Mouse (Mus musculus): ENCODE results near the gene Slc23a2. TPM values are rescaled to one million over a fixed set of nuclear protein-coding genes. Genes with fewer than 3 reads are reported as not detected.

The Slc23a2 gene
- polyA plus RNA-seq (2015; fragmentation: Nextera tagmentation; extraction: Ambion mirVana): 15.8 and 16.7 TPM in 2 replicates

DNA sequence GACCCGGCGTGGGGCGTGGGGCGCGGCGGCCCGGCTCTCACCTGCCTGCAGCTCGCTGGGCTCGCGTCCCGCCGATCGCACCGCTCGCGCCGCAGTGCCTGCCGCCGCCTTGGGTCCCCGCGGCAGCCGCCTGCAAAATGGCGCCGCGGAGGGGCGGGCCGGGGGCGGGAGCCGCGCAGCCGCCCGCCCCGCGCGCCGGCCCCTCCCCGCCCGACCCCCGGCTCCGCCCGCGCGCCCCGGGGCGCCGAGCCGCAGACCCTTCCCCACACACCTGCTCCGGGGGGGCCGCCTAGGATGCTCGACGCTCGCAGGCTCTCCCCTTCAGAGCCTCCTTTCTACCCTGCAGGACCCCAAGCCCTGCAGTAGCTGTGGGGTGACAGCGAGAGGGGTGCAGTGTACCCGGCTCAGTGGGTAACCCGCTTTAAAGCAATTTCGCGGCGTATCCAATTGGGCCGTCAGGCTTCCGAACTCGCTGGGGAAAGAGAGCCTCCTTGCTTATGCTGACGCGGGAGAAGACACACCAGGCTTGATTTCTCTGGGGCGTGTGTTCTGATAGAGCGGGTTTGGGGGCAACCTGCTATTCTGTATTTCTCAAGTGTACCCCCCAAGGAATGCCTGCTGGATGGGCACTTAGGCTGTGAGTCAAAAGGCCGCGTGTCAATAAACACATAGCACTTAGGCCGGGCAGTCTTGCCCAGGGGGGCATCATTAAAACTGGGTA is at the start of gene Slc23a2:
Gene Slc23a2, minus strand, starts transcription at position 138 of the 721 bp plus-strand sequence.
- DNase-seq (ENCODE audit: low spot score): peak; percentile 74

DNA sequence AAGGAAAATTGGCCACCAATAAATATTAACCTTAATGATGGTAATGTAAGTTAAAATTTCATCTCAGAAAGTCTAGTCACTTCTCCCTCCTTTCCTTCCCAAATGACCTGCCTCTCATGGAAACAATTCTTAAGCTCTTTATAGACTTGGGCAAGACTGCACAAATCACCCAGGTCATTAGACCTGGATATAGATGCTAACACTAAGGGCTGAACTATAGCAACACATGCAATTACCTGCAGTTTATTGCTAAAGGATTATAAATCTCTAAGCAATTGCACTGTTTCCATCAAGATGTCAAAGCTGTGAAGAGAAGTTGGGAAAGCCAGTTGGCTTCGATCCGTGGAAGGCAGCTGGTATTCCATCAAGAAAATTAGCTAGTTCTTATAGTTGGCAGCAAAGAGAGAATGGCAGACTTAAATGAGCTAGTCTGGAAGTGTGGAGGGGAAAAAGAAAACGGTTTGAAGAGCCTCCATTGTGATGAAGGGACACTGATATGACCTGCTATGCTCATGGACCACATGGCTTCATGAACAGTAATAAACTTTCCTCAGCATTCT is 45.8 kb upstream of the Slc23a2 start:
- no peak for DNase-seq (ENCODE audit: low spot score)

DNA sequence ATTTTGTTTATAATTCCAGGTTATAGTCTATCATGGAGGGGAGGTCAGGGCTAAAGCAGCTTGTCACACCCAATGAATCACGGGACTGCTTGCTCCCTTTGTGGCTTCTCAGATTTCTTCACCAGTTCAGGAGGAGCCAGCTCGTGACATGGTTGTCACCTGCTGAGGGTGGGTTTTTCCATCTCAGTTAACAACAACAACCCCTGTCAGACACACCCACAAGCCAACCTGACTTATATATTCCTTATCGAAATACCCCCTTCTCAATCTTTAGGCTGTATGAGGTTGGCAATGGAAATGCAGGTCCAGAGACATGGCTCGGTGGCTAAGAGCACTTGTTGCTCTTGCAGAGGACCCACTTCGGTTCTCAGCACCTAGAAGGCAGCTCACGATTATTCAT is 39.0 kb upstream of the Slc23a2 start:
- no peak for DNase-seq (ENCODE audit: low spot score)

DNA sequence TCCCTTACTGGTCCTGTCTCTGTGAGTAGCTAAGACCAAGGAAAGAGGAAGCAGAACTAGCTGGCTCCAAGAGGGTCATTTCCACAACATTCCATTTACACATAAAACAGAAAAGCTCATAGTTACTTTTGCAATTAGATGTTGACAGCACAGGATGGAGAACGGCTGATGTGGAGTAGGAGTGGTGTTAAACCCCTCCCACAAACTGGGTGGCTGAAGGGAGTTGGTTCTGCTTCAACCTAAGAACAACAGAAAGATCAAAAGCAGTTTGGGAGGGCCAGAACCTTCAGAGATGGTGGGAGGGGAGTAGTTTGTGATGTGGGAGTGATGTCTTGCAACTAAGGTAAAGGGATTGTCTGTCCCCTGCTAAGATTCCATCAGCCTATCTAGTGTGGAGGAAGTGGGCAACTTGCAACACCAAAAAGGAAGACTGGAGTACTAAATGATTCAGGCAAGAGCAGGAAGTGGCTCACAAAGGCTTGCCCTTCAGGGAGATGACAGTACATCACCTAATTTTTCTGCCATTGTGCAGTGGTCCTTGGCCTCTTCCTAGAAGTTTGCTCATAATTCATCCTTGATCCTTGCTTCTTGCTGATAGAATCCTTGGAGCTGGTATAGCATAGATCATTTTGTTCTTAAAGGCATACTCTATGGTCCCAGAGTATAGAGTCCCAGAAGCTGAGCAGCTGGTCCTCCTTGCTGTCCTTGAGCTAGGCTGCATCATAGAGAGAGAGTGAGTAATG is 35.7 kb upstream of the Slc23a2 start:
- DNase-seq (ENCODE audit: low spot score): peak; percentile 5

DNA sequence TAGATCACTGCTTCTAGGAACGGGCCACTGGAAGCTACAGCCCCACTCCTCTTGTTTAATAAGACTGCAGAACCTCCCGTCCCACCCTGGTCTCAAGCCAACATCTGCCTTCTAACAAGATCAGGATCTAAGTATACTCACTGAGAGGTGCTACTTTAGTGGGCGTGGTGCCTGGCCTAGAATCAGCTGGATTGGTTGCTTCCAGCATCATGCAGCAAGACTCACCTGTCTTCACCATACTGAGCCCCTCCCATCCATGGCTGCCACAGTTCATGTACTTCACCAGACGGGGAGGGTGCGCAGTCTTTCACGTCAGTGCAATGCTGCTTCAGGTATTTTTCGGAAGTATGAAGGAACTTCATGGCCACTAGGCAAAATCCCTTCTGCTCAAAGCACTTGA is 34.5 kb upstream of the Slc23a2 start:
- no peak for DNase-seq (ENCODE audit: low spot score)

DNA sequence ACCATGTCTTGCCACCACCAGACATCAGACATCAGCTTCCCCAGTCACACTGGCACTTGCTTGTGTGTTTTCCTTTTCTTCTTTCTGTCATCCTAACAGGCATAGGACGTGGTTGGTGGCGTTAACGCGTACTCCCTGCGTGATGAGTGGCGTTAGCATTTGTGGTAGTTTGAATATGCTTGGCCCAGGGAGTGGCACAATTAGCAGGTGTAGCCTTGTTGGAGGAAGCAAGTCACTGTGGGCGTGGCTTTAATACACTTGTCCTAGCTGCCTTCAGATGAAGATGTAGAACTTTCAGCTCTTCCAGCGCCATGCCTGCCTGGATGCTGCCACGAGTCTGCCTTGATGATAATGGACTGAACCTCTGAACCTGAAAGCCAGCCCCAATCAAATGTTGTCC is 32.5 kb upstream of the Slc23a2 start:
- no peak for DNase-seq (ENCODE audit: low spot score)

DNA sequence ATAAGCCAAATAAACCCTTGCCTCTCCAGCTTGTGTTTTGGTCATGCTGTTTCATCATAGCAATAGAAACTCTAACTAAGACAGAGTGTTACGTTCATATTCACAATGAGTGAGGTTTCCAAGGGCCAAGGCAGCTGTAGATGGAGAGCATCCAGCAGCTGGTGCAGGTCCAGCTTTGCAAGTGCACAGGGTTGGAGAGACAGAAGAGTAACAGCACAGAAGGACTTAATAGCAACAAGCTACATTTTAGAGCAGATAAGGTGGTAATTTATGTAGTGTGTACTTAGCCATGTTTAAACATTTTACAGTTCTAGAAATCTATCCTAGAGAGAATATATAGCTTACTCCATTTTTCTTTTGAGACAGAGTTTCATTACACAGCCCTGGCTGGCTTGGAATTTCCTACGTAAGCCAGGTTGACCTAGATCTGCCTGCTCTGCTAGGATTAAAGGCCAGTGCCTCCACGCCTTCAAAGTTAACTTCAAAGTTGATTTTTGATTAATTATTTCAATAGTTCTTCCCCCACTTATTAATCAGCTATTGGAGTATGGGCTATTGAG is 31.5 kb upstream of the Slc23a2 start:
- no peak for DNase-seq (ENCODE audit: low spot score)

DNA sequence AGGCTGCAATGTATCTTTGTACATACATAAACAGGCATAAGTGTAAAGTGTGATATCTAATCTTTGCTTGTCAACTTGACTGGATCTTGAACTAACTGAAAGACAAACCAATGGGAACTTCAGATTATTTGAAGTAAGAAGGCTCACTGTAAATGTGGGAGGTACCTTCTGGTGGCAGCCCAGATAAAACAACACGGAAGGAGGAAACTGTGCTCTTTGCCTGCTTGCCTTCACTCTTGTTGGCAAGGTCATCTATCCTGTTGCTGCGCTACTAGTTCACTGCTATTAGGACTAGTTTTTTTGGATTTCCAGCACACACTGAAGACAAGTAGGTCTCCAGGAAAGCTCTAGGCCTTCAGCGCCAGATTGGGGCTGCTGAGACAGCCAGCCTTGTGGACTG is 29.1 kb upstream of the Slc23a2 start:
- no peak for DNase-seq (ENCODE audit: low spot score)

DNA sequence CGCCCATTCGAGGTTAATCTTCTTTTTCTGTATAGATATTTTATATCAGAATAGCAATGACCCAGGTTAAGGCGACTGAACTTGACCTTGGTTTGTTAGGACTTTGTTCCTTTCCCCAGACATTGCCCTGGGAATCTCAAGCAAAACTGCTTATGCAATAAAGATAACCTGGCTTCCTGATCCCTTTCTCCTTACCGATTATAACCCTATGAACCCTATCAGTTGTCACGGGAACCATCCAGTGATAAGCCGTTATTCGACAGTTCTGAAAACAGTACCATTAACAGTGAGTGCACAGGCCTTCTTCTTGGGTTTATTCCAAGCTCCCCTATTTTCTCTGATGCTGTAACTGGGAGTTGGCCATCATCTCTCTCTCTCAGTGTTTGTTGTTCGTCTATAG is 27.0 kb upstream of the Slc23a2 start:
- no peak for DNase-seq (ENCODE audit: low spot score)

DNA sequence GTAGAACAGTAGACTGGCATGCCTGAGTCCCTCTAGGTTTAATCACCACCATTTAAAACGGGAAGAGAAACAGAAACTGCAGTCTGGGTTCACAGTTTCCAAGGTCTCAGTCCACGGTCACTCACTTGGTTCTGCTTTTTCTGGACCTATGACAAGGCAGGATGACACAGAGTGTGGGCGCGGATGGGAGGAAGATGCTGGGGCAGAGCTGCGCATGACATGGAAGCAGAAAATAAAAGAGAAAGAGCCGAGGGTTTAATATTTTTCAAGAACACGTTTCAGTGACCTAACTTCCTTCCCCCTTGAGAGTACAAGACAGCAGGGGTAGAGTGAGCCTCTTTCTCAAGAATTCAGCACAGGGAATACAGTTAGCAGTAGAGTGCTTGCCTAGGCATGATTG is 24.2 kb upstream of the Slc23a2 start:
- no peak for DNase-seq (ENCODE audit: low spot score)

DNA sequence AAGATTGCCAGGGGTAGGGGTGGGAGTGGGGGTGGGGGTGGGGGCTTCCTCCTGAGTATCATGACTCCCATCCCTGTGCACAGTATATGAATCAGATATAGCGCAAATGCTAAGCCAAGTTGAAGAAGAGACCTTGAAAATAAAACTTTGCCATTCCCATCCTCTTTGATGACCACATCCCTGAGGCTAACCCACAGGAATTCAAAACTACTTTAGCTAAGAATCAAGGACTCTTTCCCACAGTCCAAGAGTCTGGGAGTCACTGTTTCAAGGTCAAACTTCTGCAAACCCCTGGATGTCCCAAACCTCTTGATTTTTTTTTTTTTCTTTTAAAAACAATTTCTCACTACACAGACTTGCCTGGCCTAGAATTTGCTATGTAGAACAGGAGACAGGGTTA is 18.7 kb upstream of the Slc23a2 start:
- no peak for DNase-seq (ENCODE audit: low spot score)

DNA sequence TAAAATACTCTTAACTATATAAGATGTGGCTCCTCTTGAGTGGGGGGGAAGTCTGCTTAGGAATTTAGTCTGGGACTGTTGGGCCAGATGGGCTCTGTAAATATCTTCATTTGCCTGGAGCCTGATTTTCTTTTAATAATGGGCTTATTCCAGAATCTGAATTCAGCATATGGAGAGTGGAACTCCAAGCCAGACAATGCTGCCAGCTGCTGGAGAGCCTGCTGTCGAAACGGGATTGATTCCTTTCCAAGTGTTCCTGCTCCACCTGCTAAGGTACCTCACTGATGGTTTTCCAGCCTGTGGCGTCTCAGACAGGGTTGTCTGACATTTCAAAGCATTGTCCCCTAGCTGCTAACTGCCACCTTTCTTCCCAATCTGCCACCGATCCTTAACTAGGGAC is 12.6 kb upstream of the Slc23a2 start:
- DNase-seq (ENCODE audit: low spot score): no peak

DNA sequence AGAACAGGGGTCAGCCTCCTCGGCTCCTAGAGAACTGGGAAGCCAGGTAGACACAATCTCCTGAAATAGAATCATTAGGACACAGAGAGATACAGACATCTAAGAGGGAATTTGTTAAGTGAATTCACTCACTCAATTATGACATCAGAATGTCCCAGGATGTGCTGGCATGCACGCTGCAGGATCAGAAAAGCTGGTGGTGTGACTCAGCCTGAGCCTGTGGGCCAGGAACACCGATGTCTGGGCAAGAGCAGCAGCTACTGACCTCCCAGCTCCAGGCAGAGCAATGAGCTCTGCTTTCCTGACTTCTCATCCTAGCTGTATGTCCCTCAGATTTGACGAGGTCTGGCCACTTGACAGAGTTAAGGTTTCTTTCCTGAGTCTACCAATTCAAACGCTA is 7.8 kb upstream of the Slc23a2 start:
- no peak for DNase-seq (ENCODE audit: low spot score)

DNA sequence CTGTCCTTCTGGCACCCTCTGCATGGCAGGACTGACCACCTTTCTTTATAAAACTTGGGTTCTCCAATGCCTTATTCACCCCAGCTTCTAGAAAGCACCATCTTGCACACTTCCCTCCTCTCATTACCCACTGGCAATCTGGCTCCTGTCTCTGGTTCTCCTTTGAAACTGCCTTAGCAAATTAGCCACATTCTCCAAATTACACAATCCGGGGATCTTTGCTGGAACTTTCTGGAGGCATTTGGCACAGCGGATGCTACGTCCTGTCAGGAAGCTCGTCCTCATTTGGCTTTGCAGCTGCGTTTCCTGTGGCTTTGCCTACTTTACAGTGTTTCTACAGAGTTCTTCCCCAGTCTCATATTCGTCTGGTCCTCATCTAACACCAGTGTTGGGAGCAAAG is 6.7 kb upstream of the Slc23a2 start:
- DNase-seq (ENCODE audit: low spot score): no peak

DNA sequence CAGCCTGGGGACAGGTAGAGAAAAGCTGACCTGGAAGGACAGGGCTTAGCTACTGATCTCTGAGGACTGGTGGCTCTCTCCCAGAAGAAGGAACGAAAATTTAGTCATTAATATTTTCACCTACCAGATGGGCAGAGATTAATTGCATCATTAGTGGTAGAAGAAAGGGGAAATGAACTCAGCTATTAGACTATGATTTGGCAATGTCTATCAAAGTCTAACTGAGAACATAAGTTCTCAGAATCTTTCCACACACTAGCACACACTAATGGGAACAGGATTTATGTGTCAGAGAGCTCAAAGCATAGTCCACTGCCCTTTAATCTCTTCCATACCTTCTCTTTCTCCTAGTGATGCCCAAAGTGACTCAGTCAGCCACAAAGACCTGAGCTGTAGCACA is 6.0 kb upstream of the Slc23a2 start:
- no peak for DNase-seq (ENCODE audit: low spot score)

DNA sequence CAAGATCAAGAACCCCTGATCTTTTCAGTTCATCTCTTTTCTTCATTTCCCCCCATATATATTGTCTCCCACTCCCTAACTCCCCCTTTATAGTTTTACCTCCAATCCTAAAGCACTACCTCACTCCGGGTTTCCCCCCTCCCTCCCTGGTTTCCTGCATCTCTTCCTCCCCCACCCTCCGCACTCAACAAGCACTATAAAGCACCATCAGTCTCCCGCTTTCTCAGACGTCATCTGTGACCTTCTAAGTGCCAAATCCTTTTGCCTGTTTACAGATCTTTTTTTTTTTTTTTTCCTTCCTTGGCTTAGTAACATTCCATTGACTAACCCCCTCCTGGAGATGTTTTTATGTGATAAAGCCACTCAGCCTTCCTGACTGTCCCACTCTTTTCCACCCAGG is 1.6 kb upstream of the Slc23a2 start:
- DNase-seq (ENCODE audit: low spot score): no peak

DNA sequence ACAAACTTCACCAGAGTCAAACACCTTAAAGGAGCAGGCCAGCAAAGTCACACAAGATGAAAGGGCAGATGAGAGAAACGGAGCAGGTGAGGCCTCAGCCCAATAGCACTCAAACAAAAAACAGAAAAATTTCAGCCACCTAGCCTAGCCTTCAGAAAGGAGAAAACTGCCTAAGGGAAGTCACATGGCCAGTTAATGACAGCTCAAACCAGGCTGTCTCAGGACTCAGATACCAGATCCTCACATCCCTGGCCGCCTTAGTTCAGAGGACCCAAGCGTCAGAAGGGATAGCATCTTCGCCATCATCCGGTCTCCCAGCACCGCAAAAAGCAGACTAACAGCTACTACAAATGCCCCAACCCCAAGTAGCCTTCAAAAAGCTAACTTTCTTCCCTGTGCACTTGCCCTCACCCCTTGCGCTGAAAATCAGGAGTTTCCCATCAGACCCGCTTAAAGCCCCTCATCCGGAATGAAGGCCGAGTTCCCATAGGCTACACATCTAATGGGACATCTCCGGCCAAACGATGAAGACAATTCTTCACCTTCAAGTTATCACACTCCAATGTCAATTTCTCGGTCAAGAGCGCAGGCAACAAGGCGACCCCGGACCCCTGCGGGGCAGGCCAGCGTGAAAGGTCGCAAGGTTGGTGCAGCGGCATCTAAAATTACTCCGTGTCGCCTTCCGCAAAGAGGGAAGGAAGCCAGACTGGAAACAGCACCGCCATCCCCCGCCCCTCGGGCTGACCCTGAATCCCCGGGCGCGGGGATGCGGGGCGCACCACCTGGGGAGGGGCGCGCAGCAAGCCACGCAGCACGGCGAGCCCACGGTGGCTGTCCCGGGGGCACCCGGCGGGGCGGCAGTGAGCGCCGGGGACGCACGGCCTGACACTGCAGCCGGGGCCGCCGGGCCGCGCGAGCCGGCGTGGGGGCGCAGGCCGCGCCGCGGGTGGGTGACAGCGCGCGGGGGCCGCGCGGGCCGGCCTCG is 673 bp downstream of the Slc23a2 start:
- peak; percentile 35 for DNase-seq (ENCODE audit: low spot score)

DNA sequence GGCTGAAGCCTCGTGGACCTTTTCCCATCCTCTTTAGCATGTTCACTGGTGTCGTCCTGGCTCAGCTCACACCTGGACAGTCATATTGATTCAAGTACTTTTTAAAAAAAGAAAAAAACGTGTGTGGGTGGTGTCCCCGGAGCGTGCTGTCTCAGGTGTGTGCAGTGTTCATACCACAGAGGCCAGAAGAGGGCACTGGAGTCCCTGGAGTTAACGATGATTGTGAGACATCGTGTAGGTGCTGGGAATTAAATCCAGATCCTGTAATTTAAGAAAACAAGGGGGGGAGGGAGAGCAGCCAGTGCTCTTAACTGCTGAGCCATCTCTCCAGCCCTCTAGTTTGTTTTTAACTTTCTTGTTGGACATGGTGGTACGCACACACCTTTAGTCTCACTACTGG is 2.3 kb downstream of the Slc23a2 start:
- no peak for DNase-seq (ENCODE audit: low spot score)

DNA sequence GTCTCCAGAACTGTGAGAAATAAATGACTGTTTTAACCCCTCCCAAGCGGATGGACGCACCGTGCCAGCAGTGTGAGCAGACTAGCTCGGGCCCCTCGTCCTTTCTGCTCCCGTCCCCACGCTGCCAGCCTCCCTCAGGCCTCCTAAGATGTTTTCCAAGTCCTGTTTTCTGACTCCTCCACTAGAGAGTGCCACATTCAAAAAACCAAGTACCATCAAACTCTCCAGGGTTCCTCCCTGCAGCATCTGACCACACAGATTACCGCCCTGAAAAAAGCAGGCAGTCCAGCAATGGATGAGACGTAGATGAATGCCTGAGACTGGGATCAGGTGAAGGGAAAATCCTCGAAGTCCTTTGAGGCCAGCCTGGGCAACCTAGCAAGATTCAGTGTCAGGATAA is 4.4 kb downstream of the Slc23a2 start:
- DNase-seq (ENCODE audit: low spot score): no peak

DNA sequence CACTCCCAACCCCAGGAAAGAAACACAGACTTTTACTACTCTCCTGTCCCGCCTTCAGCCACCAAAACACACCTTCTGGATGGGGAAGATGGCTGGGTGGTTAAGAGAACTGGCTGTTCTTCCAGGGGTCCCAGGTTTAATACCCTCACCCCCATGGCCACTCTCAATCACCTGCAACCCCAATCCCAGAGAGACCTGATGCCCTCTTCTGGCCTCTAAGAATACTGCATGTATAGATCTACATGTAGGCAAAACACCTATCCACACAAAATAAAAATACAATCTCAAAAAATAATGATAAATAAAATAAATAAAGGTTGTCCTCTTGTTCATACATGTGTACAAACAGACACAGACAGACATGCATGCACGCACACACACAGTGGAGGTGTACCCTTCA is 5.8 kb downstream of the Slc23a2 start:
- no peak for DNase-seq (ENCODE audit: low spot score)
